Mouse (Mus musculus) layer of hippocampus, postnatal 14 days (tissue): ENCODE results near the gene Napepld. TPM values are rescaled to one million over a fixed set of nuclear protein-coding genes. Genes with fewer than 3 reads are reported as not detected.

Experiments used
- DNase-seq, 2 experiments: peaks; one replicate each; pipeline ENCODE4 v3.0.0; 2021 to 2022; ENCODE audit warnings: low spot score in 2 of 2, mixed read lengths in 1 of 2
- long read RNA-seq, 2 experiments: library from polyadenylated mRNA; stranded (forward); transcript quantifications; one replicate each; pipeline ENCODE4 v2.0.0; 2021
- total RNA-seq, 2 experiments: library from RNA; stranded (reverse); gene quantifications; 2 replicates each; pipeline ENCODE4 v1.2.3; 2021

Napepld gene
- total RNA-seq: 10 to 100 TPM; 11.6 to 13.0 TPM
- long read RNA-seq, experiment 1, transcript Napepld-202 (5 exons, 3,954 nt): major isoform, 7 of 11 reads
- long read RNA-seq, experiment 1, partial matches to known transcripts: 0 of 11 reads
- long read RNA-seq, experiment 1, other reads (novel, unspliced or antisense): 2 of 11 reads
- long read RNA-seq, experiment 2, transcript Napepld-202 (5 exons, 3,954 nt): major isoform, 9 of 19 reads
- long read RNA-seq, experiment 2, transcript Napepld-201 (5 exons, 3,724 nt): minor isoform, 5 of 19 reads
- long read RNA-seq, experiment 2, partial matches to known transcripts: 2 of 19 reads
- long read RNA-seq, experiment 2, other reads (novel, unspliced or antisense): 3 of 19 reads

DNA sequence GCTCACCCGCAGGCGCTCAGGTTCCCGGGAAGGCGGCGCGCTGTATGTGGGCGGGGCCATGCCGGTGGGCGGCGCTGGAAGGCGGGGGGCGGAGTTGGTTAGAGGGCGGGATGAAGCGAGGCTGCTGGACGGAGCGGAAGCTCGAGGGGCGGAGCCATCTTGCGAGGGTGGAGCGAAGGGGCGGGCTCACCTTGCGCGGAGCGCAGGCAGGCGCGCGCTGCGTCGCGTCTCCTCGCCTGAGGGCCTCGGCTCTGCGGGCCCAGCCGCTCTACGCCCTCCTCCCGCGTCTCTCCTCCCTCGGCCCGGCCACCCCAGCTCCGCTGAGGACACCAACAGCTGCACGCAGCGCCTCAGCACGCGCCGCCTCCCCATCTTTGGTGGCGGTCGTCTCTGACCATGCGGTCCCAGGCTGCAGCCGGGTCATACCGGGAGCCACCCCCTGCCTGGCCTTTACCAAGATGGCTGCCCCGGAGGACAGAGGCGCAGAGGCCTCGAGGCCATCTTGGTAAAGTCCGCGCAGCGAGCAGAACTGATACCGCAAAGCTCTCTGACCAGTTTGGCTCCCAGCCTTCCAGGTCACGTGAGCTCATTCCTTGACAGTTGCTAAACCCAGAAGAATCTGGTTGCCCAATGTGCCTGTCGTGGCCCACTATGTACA is at the start of gene Napepld:
Gene Napepld, minus strand, starts transcription at position 46 of the 658 bp plus-strand sequence.
- peak; percentile 97 to 99 for DNase-seq

DNA sequence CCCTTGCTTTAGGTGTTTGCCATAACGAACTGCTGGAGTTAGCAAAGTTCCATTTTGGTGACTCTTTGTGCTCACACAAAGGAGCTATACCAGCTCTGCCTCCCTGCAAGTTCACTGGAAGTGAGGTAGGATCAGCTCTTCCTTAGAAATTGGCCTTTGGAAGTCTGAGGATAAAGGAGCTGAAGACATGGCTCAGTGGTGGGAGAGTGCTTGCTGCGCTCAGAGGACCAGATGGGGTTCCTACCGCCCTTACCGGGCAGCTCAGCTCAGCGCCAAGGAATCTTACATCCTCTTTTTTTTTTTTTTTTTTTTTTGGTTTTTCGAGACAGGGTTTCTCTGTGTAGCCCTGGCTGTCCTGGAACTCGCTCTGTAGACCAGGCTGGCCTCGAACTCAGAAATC is 44.8 kb upstream of the Napepld start:
- DNase-seq: no peak

- DNase-seq: no peak
Observed at GRCm38 (mm10) chr5:21744651-21745050, 43.5 kb upstream of the Napepld start.

DNA sequence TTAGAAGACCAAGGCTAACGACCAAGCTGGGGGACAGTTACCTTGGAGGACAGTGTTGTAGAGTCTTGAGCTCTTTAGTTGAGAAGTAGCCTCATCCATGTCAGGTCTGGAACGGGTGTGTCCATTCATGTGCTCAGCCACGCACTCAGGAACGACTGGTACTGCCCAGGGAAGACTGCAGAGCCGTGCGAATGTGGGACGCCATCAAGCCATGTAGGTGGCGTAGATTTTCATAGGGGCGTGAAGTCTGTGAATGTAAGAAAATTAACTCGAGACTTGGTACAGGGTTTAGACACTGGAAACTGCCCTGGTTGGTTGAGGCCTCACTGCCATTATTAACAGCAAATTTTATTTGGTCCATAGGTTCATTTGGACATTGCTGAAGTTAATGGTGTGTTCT is 42.4 kb upstream of the Napepld start:
- DNase-seq: no peak

DNA sequence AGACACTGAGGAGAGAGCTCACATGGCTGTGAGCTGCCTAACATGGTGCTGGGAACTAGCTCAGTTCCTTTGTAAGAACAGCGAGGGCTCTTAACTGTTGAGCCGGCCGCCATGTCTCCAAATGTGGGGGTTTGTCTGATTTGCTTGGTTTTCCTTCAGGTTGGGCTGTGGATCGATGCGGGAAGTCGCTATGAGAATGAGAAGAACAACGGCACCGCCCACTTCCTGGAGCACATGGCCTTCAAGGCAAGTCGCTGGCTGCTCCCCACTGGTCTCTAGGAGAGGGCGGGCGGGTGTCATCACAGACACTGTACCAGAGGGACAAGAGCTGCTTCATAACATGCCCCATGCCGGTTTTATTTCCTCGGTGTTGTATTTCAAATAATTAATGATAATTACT is 38.7 kb upstream of the Napepld start:
- DNase-seq: no peak

GRCm38 (mm10) chr5:21739120-21739519 is 37.9 kb upstream of the Napepld start:
- DNase-seq: no peak

DNA sequence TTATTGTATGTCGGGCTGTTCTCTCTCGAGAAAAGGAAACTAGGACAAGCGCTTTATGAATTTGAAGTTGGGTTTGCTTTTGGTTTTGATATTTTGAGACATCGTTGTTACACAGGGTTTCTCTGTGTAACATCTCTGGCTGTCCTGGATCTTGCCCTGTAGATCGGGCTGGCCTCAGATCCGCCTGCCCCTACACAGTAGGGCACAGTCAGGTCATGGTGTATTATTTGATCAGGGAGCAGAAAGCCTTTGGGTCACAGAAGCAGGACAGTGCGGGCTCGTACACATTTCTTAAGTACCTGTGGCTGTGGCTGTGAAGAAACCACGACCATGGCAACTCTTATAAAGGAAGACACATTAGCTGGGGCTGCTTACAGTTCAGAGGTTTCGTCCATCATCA is 36.4 kb upstream of the Napepld start:
- no peak for DNase-seq

- DNase-seq: peak; percentile 89 to 92
Observed at GRCm38 (mm10) chr5:21736956-21737585, 35.9 kb upstream of the Napepld start, which contains the start of gene Pmpcb. Pmpcb (plus strand) TSS chr5:21737141.

- no peak for DNase-seq
Observed at GRCm38 (mm10) chr5:21736046-21736445, 34.9 kb upstream of the Napepld start.

- DNase-seq: peak; percentile 42 to 61
Observed at GRCm38 (mm10) chr5:21735584-21735983, 34.4 kb upstream of the Napepld start.

DNA sequence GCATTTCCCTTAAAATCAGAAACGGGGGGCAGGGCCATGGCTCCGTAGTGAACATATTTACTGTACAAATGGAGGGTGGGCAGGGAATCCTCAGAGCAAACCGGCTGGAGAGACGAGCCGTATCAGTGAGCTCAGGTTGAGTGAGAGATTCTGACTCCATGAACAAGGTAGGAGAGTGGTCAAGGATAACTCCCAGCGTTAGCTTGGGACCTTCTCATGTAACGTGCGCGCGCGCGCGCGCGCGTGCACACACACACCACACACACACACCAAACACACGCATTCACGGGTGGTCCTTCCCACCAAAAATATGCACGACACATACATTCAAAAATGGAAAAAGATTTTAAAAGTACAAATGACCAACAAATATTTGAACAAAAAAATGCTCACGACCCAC is 33.9 kb upstream of the Napepld start:
- no peak for DNase-seq

GRCm38 (mm10) chr5:21732930-21733329 is 31.7 kb upstream of the Napepld start:
- DNase-seq: peak; percentile 69 to 87

DNA sequence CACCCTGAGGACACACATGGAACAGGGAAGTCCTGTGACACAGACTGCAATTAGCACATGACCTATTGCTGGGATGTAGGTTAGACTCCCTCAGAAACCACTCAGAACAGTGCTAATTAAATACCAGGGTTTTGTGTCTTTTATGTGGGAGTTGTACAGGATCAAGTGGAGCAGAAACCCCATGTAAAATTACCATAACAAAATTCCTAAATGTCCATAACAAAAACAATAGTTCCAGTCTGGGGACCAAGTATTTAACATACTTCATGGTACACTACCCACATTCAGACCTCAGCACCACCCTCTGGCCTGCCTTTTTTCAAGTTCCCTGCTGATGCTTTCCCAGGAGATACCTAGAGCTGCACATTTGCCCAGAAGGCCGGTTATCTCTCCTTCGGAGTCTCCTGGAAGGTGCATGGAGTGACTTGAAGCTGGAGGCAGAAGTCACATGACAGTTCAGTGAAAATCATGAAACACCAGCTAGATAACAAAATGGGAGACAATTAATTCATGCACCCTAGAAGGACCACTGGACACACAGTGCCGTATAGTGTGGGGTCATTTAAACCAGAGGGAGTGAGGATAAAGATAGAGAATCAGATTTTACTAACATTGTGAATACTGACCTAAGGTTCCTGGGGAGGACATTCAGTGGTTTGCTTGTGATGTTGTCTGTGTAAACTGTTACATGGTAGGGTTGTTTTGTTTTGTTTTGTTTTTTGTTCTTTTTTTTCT is 31.1 kb upstream of the Napepld start:
- DNase-seq: no peak

DNA sequence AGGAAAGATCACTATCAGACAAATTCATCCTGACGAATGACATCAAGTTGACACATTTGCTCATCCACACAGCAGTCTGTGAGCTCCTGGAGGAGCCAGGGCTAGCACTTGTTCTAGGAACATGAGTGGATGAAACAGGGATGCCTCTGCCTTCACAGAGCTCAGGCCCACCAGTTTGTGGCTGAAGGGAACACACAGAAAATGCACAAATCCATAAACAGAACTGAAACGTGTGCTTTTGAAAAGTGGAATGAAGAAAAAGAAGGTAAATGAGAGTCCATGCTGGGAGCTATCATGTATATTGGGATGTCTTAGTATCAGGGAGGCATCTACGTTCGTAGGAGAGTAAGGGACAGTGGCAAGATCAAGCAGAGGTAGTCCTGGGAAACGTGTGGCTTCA is 27.9 kb upstream of the Napepld start:
- DNase-seq: no peak

DNA sequence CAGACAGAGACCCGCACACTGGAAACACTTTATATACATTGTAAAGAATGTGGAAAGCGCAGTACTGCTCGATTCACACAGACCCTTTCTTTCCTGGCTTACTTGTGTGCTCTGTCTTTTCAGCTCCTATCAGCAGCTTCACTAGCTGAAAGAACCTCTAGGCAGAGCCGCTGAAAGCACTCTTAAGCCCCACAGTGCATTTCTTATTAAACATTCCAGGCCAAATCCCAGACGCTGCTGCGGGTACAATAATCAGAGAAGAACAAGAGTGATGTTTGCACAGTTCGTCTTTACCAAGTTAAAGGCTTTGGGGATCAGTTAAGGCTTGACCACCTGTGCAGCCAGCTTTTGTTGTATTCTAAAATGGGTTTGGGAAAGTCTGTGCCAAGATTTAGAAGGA is 23.7 kb upstream of the Napepld start:
- no peak for DNase-seq

DNA sequence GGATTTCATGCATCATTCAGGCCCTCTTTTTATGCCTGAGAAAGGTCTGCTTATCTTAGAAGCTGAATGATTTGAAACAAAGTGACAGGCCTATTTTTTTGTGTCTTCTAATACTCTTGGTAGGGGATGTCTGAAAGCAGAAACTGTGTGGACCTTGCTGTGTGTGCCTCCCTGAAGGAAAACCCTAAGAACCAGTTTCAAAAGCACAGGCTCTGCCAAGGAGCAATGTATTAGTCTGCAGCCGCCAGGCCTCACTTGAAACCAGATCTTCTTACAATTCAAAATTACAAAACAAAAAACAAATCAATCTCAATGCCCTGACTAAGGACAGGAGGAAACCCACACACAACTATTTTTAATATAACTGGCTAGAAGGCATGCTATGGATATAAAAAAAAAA is 23.2 kb upstream of the Napepld start:
- no peak for DNase-seq

DNA sequence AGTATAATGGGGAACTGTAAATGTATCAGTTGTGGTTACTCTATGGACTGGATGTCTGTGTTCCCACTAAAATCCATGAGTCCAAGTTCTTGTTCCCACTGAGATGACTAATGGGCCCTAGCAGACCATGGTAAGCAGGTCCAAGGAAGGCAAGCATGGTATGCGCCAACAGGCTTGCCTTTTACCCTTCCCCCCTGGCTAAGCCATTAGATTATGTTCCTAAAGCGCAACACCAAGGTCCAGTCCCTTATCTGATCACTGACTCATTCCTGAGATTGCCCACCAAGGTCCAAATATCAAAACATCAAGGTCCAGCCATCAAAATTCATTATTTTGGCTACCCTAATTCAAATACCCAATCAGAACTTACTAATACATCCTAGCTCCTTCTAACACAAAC is 18.0 kb upstream of the Napepld start:
- DNase-seq: no peak

- DNase-seq: no peak
Observed at GRCm38 (mm10) chr5:21718546-21718945, 17.4 kb upstream of the Napepld start.

GRCm38 (mm10) chr5:21717165-21717715 is 16.0 kb upstream of the Napepld start:
- no peak for DNase-seq

DNA sequence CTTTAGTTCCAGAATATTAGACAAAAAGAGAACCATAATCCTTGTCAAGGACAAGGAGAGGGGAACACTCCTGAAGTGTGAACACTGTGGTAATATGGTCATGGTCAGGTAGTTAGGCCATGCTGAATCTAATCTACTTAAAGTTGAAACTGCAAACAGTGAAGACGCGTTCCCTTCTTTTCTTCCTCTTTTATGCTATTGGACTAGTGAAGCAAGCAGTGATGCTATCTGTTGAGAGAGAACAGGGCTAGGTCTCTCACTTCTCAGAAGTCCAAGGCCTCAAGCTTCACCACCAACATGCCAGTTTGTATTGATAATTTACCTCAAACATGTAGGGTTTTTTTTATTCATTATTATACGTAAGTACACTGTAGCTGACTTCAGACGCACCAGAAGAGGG is 13.3 kb upstream of the Napepld start:
- no peak for DNase-seq

DNA sequence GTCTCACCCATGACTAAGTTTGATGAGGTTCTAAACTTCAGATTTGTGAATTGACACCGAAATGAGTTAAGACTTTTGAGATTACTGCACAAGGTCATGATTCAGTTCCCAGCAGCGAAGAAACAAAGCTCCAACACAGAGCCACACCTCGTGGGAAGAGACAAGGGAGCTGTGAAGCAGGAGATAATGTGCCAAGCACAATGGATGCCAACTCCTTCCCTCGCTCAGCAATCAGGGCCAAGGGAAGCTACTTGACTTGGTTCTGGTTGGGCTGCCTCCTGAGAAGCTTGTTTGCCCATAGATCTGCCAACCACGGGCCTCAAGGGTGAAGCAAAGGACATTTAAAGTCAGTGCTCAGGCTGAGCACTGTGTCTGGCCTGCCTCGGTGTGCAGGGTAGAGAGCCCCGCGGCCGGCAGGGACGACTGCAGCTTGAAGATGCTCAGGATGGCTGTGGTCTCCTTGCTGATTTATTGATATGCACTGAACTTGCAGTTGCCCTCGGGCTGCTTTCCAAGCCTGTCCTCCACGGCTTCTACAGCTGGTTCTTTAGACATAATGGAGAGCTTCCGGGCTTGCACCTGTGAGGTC is 11.0 kb upstream of the Napepld start:
- no peak for DNase-seq
